Mouse (Mus musculus): ENCODE measurements around the gene Olfr644. TPM values are rescaled to one million over a fixed set of nuclear protein-coding genes. Genes with fewer than 3 reads are reported as not detected.

Gene Olfr644
- polyA plus RNA-seq (2012), result not detected in 2 replicates

GRCm38 (mm10) chr7:104071769-104072168 lies at the start of gene Olfr644:
TSS of gene Olfr644 (minus strand) at chr7:104071869.
- no peaks in the 10 kb centered on the region for H3K4me1 ChIP-seq (ENCODE audit: control insufficient read depth)
- no peaks in the 10 kb centered on the region for H3K9me3 ChIP-seq (ENCODE audit: control insufficient read depth, low read length)
- H3K36me3 ChIP-seq (ENCODE audit: control insufficient read depth), result no peaks in the 10 kb centered on the region
- H3K27me3 ChIP-seq (ENCODE audit: control insufficient read depth), result no peaks in the 10 kb centered on the region
- no peak within 1 kb of the TSS for H3K4me3 ChIP-seq (replicated peaks)
- TF ChIP-seq TAL1 (IDR thresholded peaks at IDR 0.05; ENCODE audit: low read length) (no peak), GATA1 (IDR thresholded peaks at IDR 0.05; ENCODE audit: low read length) (no peak)

GRCm38 (mm10) chr7:104104757-104104972 lies 33.0 kb upstream of the Olfr644 start, which contains the start of gene Olfr646:
TSS of gene Olfr646 (plus strand) at chr7:104104873.
- Histone ChIP-seq H3K4me3 (replicated peaks) (no peak within 1 kb of the TSS), H3K9me3 (ENCODE audit: control insufficient read depth, low read length) (no peaks in the 10 kb centered on the region), H3K27me3 (ENCODE audit: control insufficient read depth) (no peaks in the 10 kb centered on the region), H3K36me3 (ENCODE audit: control insufficient read depth) (no peaks in the 10 kb centered on the region), H3K4me1 (ENCODE audit: control insufficient read depth) (no peaks in the 10 kb centered on the region)
- TF ChIP-seq GATA1 (IDR thresholded peaks at IDR 0.05; ENCODE audit: low read length) (no peak), TAL1 (IDR thresholded peaks at IDR 0.05; ENCODE audit: low read length) (no peak)

- Histone ChIP-seq H3K4me1 (ENCODE audit: control insufficient read depth) (no peaks in the 10 kb centered on the region), H3K4me3 (replicated peaks) (no peak overlapping the region)
- TF ChIP-seq TAL1 (IDR thresholded peaks at IDR 0.05; ENCODE audit: low read length) (no peak), GATA1 (IDR thresholded peaks at IDR 0.05; ENCODE audit: low read length) (no peak)
Observed at GRCm38 (mm10) chr7:104103913-104104756, 32.5 kb upstream of the Olfr644 start.

DNA sequence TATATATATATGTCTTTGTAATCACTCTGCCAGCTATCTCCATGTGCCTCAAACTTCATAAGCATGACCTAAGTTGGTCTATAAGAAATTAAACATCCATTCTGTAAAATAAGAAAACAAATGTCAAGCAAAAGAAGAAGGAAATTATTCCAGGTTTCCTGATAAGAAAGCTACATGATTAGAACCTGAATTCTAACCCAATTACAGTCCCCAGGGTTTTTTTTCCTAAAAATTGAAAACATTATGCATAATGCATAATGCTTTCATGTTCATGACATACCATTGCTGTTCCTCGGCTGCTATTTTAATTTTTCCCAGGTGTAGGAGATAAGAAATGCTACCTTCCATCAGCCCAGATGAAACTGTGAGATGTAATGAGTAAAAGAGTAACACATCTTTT lies 13.7 kb upstream of the Olfr644 start, which contains the start of gene Olfr645:
Gene Olfr645, minus strand, starts transcription at position 101 of the 400 bp plus-strand sequence.
- TF ChIP-seq GATA1 (IDR thresholded peaks at IDR 0.05; ENCODE audit: low read length) (no peak), TAL1 (IDR thresholded peaks at IDR 0.05; ENCODE audit: low read length) (no peak)
- H3K27me3 ChIP-seq (ENCODE audit: control insufficient read depth), result no peaks in the 10 kb centered on the region
- H3K36me3 ChIP-seq (ENCODE audit: control insufficient read depth), result no peaks in the 10 kb centered on the region
- H3K4me3 ChIP-seq (replicated peaks), result no peak within 1 kb of the TSS
- H3K4me1 ChIP-seq (ENCODE audit: control insufficient read depth), result no peaks in the 10 kb centered on the region
- H3K9me3 ChIP-seq (ENCODE audit: control insufficient read depth, low read length), result no peaks in the 10 kb centered on the region

More at GRCm38 (mm10) chr7:104103913-104104756, 32.5 kb upstream of the Olfr644 start:
- Histone ChIP-seq H3K27me3 (ENCODE audit: control insufficient read depth) (no peaks in the 10 kb centered on the region), H3K9me3 (ENCODE audit: control insufficient read depth, low read length) (no peaks in the 10 kb centered on the region), H3K36me3 (ENCODE audit: control insufficient read depth) (no peaks in the 10 kb centered on the region)

- Histone ChIP-seq H3K9me3 (ENCODE audit: control insufficient read depth, low read length) (no peaks in the 10 kb centered on the region), H3K4me1 (ENCODE audit: control insufficient read depth) (no peaks in the 10 kb centered on the region), H3K4me3 (replicated peaks) (no peak within 1 kb of the TSS), H3K27me3 (ENCODE audit: control insufficient read depth) (no peaks in the 10 kb centered on the region), H3K36me3 (ENCODE audit: control insufficient read depth) (no peaks in the 10 kb centered on the region)
- no peak for TF ChIP-seq GATA1 (IDR thresholded peaks at IDR 0.05; ENCODE audit: low read length)
- TF ChIP-seq TAL1 (IDR thresholded peaks at IDR 0.05; ENCODE audit: low read length), result no peak
Observed at GRCm38 (mm10) chr7:104061345-104061744, 10.3 kb downstream of the Olfr644 start, which contains the start of gene 4930516K23Rik. TSS of gene 4930516K23Rik (minus strand) at chr7:104061445.

DNA sequence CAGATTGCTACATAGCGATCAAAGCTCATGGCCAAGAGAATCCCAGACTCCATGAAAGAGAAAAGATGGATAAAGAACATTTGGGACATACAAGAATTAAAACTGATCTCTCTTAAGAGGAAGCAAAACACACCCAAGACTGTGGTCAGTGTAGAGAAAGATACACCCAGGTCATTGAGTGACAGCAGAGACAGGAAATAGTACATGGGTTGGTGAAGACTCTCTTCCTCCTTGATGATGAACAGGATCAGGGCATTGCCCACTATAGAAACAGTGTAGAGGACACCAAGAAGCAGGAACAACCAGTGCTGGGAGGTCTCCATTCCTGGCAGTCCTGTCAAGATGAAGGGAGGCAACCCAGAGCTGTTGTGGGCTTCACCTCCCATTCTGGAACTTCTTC lies 12.5 kb downstream of the Olfr644 start:
- TF ChIP-seq GATA1 (IDR thresholded peaks at IDR 0.05; ENCODE audit: low read length) (no peak), TAL1 (IDR thresholded peaks at IDR 0.05; ENCODE audit: low read length) (no peak)
- H3K4me3 ChIP-seq (replicated peaks), result no peak overlapping the region
- H3K36me3 ChIP-seq (ENCODE audit: control insufficient read depth), result no peaks in the 10 kb centered on the region
- no peaks in the 10 kb centered on the region for H3K4me1 ChIP-seq (ENCODE audit: control insufficient read depth)
- no peaks in the 10 kb centered on the region for H3K9me3 ChIP-seq (ENCODE audit: control insufficient read depth, low read length)
- no peaks in the 10 kb centered on the region for H3K27me3 ChIP-seq (ENCODE audit: control insufficient read depth)

- H3K9me3 ChIP-seq (ENCODE audit: control insufficient read depth, low read length), result no peaks in the 10 kb centered on the region
- TF ChIP-seq TAL1 (IDR thresholded peaks at IDR 0.05; ENCODE audit: low read length) (no peak), GATA1 (IDR thresholded peaks at IDR 0.05; ENCODE audit: low read length) (no peak)
- H3K4me3 ChIP-seq (replicated peaks), result no peak within 1 kb of the TSS
- H3K27me3 ChIP-seq (ENCODE audit: control insufficient read depth), result no peaks in the 10 kb centered on the region
- H3K4me1 ChIP-seq (ENCODE audit: control insufficient read depth), result no peaks in the 10 kb centered on the region
- no peaks in the 10 kb centered on the region for H3K36me3 ChIP-seq (ENCODE audit: control insufficient read depth)
Observed at GRCm38 (mm10) chr7:104052566-104052965, 19.1 kb downstream of the Olfr644 start, which contains the start of gene Olfr642. TSS of gene Olfr642 (minus strand) at chr7:104052666.

- no peak for TF ChIP-seq TAL1 (IDR thresholded peaks at IDR 0.05; ENCODE audit: low read length)
- no peak for TF ChIP-seq GATA1 (IDR thresholded peaks at IDR 0.05; ENCODE audit: low read length)
- no peaks in the 10 kb centered on the region for H3K27me3 ChIP-seq (ENCODE audit: control insufficient read depth)
- no peaks in the 10 kb centered on the region for H3K9me3 ChIP-seq (ENCODE audit: control insufficient read depth, low read length)
- H3K4me3 ChIP-seq (replicated peaks), result no peak overlapping the region
- H3K36me3 ChIP-seq (ENCODE audit: control insufficient read depth), result no peaks in the 10 kb centered on the region
- no peaks in the 10 kb centered on the region for H3K4me1 ChIP-seq (ENCODE audit: control insufficient read depth)
Observed at GRCm38 (mm10) chr7:104050745-104051144, 20.9 kb downstream of the Olfr644 start.

GRCm38 (mm10) chr7:104035145-104035544 lies 36.5 kb downstream of the Olfr644 start, which contains the start of gene Olfr641:
TSS of gene Olfr641 (plus strand) at chr7:104035445.
- Histone ChIP-seq H3K4me1 (ENCODE audit: control insufficient read depth) (no peaks in the 10 kb centered on the region), H3K27me3 (ENCODE audit: control insufficient read depth) (no peaks in the 10 kb centered on the region), H3K9me3 (ENCODE audit: control insufficient read depth, low read length) (no peaks in the 10 kb centered on the region), H3K4me3 (replicated peaks) (no peak within 1 kb of the TSS), H3K36me3 (ENCODE audit: control insufficient read depth) (no peaks in the 10 kb centered on the region)
- no peak for TF ChIP-seq GATA1 (IDR thresholded peaks at IDR 0.05; ENCODE audit: low read length)
- no peak for TF ChIP-seq TAL1 (IDR thresholded peaks at IDR 0.05; ENCODE audit: low read length)
